Mouse (Mus musculus) spleen, adult 12 weeks (tissue): ENCODE data around the gene Ccdc189.

Experiments
- DNase-seq: peaks from one replicate; pipeline ENCODE4 v3.0.0; 2022; ENCODE audit warnings: low spot score

Gene Ccdc189

GRCm38 (mm10) chr7:127591108-127591507, 2.7 kb upstream of the Ccdc189 start:
- DNase-seq, result no peak

- no peak for DNase-seq
Observed at GRCm38 (mm10) chr7:127589637-127590036, 1.2 kb upstream of the Ccdc189 start.

DNA sequence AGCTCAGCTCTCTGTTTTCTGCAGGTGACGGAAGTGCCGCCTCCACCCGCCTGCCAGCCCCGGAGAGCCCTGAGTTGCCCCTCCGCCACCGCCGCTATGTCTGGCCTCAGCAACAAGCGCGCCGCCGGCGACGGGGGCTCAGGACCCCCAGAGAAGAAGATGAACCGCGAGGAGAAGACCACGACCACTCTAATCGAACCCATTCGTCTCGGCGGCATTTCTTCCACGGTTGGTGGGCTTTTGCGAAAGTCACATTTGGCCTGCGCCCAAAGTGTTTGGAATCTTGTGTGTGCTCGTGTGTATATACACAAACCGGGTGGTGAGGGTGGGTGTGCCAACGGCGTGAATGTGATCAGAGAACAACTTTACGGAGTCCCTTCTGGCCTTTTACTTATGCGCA, 506 bp upstream of the Ccdc189 start:
- no peak for DNase-seq

GRCm38 (mm10) chr7:127587196-127587595, 1.2 kb downstream of the Ccdc189 start:
- no peak for DNase-seq

GRCm38 (mm10) chr7:127586149-127586548, 2.2 kb downstream of the Ccdc189 start:
- DNase-seq, result peak; percentile 44

DNA sequence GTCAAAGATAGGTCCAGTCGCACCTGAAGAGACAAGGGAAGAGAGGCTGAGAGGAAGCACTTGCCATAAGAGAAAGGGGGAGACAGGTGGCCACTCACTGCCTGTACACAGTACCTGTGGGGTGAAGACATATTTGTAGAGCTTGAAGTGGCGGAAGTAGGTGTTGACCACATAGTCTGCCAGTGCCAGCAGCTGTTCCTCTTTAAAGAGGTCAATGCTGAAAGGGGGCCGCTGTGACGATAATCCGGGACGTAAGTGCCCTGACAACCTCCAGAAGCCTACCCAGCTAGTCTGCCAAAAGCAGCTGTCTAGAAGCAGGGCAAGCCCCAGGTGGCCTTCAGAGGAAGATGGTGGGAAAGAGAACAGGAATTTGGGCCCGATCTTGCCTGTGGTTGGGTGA, 3.4 kb downstream of the Ccdc189 start:
- no peak for DNase-seq

DNA sequence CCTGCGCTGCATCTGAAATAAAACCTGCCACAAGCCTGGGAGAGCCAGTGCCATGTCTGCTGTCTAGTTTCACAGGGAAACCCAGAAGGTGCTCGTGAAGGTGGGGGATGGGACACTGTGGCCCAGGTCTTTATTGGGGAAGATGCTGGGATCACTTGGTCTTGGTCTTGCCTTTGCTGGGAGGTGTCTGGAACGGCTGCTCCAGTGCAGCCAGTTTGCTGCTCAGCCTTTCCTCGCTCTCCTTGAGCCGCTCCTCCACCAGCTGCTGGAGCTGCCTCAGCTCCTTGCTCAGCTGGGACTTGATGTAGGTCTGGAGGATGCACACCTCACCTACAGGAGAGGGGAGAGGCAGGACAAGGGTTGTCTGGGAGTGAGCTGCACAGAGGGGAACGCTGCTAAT, 5.1 kb downstream of the Ccdc189 start:
- DNase-seq, result no peak

DNA sequence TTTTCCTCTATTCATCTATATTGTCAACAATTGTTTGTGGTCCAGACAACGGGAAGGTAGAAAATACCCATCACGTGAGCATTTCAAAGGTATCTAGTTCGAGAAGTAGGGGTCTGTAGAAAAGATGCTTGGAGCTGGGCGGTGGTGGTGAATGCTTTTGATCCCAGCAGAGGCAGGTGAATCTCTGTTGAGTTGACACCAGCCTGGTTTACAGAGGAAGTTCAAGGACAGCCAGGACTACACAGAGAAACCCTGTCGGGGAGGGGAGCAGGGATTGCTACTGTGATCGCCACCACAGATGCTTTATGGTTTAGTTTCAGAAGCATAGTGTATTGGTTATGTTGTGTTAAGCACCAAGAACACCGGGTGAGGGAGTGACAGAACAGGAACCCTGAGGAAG, 14.3 kb downstream of the Ccdc189 start:
- DNase-seq, result no peak

DNA sequence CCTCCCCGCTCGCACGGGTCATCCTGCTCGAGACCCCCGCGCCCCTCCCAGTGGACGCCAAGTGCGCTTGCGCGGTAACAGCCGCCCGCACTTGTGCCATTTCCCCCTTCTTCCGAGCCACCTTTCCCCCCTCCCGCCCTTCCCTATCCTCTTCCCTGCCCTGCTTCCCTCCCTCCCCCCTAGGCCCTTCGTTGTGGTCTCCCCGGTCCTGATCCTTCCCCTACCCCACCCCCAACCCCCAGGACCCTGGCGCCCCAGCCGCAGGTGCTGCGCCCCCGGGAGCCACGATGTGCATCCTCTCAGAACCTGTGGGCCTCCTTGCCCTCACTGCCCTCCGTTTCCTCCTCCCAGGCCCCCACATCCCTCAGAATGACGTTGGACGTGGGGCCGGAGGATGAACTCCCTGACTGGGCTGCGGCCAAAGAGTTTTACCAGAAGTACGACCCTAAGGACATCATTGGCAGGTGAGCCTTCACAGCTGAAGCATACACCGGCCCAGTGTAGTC, 14.8 kb downstream of the Ccdc189 start:
- no peak for DNase-seq

GRCm38 (mm10) chr7:127572895-127573471, 15.4 kb downstream of the Ccdc189 start, which contains the start of gene Phkg2:
Gene Phkg2 (plus strand): TSS chr7:127573340.
- peak; percentile 82 for DNase-seq

- DNase-seq, result no peak
Observed at GRCm38 (mm10) chr7:127564381-127565150, 23.8 kb downstream of the Ccdc189 start.

GRCm38 (mm10) chr7:127561340-127561858, 27.0 kb downstream of the Ccdc189 start, which contains the start of gene Tmem265:
Gene Tmem265 (plus strand): TSS chr7:127561390.
- no peak for DNase-seq

- no peak for DNase-seq
Observed at GRCm38 (mm10) chr7:127560580-127560979, 27.8 kb downstream of the Ccdc189 start.

DNA sequence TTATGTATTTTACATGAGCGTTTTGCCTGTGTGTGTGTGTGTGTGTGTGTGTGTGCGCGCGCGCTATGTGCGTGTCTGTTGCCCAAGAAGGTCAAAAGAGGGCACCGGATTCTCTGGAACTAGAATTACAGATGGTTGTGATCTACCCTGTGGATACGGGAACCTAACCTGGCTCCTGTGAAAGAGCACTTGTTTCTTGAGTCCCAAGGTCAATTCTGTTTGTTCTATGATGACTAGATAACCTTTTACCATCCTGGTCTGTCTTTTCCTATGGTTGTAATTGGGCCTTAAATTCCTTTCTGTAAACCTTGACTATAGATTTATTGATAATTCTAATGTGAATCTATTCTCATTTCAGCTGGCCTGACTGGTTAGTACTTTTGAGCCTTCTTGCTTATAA, 36.8 kb downstream of the Ccdc189 start:
- DNase-seq, result no peak

GRCm38 (mm10) chr7:127549116-127549835, 39.1 kb downstream of the Ccdc189 start:
- no peak for DNase-seq

GRCm38 (mm10) chr7:127541671-127542070, 46.7 kb downstream of the Ccdc189 start:
- no peak for DNase-seq
